Mouse (Mus musculus): ENCODE data around the gene Ehd2. TPM values are rescaled to one million over a fixed set of nuclear protein-coding genes. Genes with fewer than 3 reads are reported as not detected.

Gene Ehd2
- total RNA-seq (2021): 10 to 100 TPM in 1 of 2 experiments, 1 to 10 TPM in 1; 8.6 to 14.0 TPM
- long read RNA-seq, full-length matches to known transcripts: 5 of 7 reads
- long read RNA-seq, partial matches to known transcripts: 0 of 7 reads
- long read RNA-seq, other reads (novel, unspliced or antisense): 2 of 7 reads

GRCm38 (mm10) chr7:15967312-15967711 is at the start of gene Ehd2:
Gene Ehd2, minus strand, starts transcription at chr7:15967567.
- peak; percentile 75 to 79 for DNase-seq (ENCODE audit: low spot score in 2 of 2)

- DNase-seq (ENCODE audit: low spot score in 2 of 2): no peak
Observed at GRCm38 (mm10) chr7:16015384-16015783, 48.0 kb upstream of the Ehd2 start.

- no peak for DNase-seq (ENCODE audit: low spot score in 2 of 2)
Observed at GRCm38 (mm10) chr7:16014521-16015175, 47.3 kb upstream of the Ehd2 start.

GRCm38 (mm10) chr7:16013722-16014275 is 46.4 kb upstream of the Ehd2 start:
- DNase-seq (ENCODE audit: low spot score in 2 of 2): no peak

GRCm38 (mm10) chr7:16012576-16013263 is 45.4 kb upstream of the Ehd2 start:
- peak in 1 of 2 experiments; percentile 51 for DNase-seq (ENCODE audit: low spot score in 2 of 2)

- DNase-seq (ENCODE audit: low spot score in 2 of 2): no peak
Observed at GRCm38 (mm10) chr7:16011418-16012085, 44.2 kb upstream of the Ehd2 start.

GRCm38 (mm10) chr7:16010649-16011048 is 43.3 kb upstream of the Ehd2 start:
- DNase-seq (ENCODE audit: low spot score in 2 of 2): no peak

- no peak for DNase-seq (ENCODE audit: low spot score in 2 of 2)
Observed at GRCm38 (mm10) chr7:16009636-16010035, 42.3 kb upstream of the Ehd2 start.

- DNase-seq (ENCODE audit: low spot score in 2 of 2): no peak
Observed at GRCm38 (mm10) chr7:16005020-16005419, 37.7 kb upstream of the Ehd2 start.

- DNase-seq (ENCODE audit: low spot score in 2 of 2): no peak
Observed at GRCm38 (mm10) chr7:16004177-16004856, 37.0 kb upstream of the Ehd2 start.

GRCm38 (mm10) chr7:16003032-16003431 is 35.7 kb upstream of the Ehd2 start:
- DNase-seq (ENCODE audit: low spot score in 2 of 2): no peak

GRCm38 (mm10) chr7:16002171-16002570 is 34.8 kb upstream of the Ehd2 start:
- peak; percentile 59 to 64 for DNase-seq (ENCODE audit: low spot score in 2 of 2)

GRCm38 (mm10) chr7:16001691-16002090 is 34.3 kb upstream of the Ehd2 start:
- no peak for DNase-seq (ENCODE audit: low spot score in 2 of 2)

GRCm38 (mm10) chr7:15993789-15994188 is 26.4 kb upstream of the Ehd2 start:
- no peak for DNase-seq (ENCODE audit: low spot score in 2 of 2)

- DNase-seq (ENCODE audit: low spot score in 2 of 2): no peak
Observed at GRCm38 (mm10) chr7:15993152-15993551, 25.8 kb upstream of the Ehd2 start.

- no peak for DNase-seq (ENCODE audit: low spot score in 2 of 2)
Observed at GRCm38 (mm10) chr7:15991764-15992163, 24.4 kb upstream of the Ehd2 start.

- no peak for DNase-seq (ENCODE audit: low spot score in 2 of 2)
Observed at GRCm38 (mm10) chr7:15987661-15988356, 20.4 kb upstream of the Ehd2 start.

GRCm38 (mm10) chr7:15982729-15983407 is 15.5 kb upstream of the Ehd2 start:
- peak in 1 of 2 experiments; percentile 40 for DNase-seq (ENCODE audit: low spot score in 2 of 2)

- peak; percentile 33 to 35 for DNase-seq (ENCODE audit: low spot score in 2 of 2)
Observed at GRCm38 (mm10) chr7:15981538-15981937, 14.2 kb upstream of the Ehd2 start.

- peak; percentile 42 to 43 for DNase-seq (ENCODE audit: low spot score in 2 of 2)
Observed at GRCm38 (mm10) chr7:15980246-15980645, 12.9 kb upstream of the Ehd2 start.
